Mouse (Mus musculus) retina, embryonic 14.5 days (tissue): ENCODE results near the gene Mapk1ip1.
A peak's percentile ranks its signal among the peaks of the same experiment; 100 is the strongest.

Experiments
- DNase-seq: peaks from one replicate; pipeline ENCODE4 v3.0.0-alpha.2; 2015; ENCODE audit warnings: low spot score

The Mapk1ip1 gene

DNA sequence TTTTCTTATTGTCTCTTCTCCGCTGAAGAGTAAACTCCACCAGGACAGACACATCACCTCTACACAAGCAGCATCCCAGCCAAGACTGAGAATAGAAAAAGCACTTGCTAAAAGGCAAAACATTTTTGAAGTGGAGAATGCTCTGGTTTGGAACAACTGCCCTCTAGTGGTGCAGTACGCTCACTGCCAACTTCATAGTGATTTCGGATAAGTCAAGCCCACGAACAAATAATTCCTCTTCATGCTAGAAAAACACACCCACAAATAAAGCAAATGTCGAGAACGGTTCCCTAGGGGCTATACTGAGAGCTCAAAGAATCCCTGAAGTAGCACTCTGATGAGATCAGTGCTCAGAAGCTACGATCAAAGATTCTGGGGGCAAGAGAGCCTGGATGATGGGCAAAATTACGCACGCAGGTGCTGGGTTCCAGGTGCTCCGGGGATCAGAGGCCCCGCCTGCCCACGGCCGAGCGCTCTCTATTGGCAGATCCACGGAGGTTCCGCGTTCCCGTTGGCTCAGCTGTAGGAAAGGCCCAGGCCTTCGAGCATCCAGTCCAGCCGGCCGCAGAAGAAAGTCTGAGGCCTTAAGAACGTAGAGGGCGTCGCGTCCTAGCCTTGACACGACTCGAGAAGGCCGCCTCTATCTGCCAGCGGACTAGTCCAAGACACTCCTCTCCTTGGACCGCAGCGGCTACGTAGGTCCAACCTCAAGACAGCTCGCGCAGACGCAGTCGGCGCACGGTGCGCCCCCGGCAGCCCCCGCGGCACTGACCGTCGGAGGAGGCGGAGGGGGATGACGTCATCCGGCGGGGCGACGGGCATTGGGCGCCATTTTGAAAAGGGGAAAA, at the start of gene Mapk1ip1, which contains the start of gene Ppp2r2d:
Gene Mapk1ip1, minus strand, starts transcription at position 730 of the 848 bp plus-strand sequence.
Gene Ppp2r2d, plus strand, starts transcription at position 536 of the 848 bp plus-strand sequence.
- peak; percentile 97 for DNase-seq

DNA sequence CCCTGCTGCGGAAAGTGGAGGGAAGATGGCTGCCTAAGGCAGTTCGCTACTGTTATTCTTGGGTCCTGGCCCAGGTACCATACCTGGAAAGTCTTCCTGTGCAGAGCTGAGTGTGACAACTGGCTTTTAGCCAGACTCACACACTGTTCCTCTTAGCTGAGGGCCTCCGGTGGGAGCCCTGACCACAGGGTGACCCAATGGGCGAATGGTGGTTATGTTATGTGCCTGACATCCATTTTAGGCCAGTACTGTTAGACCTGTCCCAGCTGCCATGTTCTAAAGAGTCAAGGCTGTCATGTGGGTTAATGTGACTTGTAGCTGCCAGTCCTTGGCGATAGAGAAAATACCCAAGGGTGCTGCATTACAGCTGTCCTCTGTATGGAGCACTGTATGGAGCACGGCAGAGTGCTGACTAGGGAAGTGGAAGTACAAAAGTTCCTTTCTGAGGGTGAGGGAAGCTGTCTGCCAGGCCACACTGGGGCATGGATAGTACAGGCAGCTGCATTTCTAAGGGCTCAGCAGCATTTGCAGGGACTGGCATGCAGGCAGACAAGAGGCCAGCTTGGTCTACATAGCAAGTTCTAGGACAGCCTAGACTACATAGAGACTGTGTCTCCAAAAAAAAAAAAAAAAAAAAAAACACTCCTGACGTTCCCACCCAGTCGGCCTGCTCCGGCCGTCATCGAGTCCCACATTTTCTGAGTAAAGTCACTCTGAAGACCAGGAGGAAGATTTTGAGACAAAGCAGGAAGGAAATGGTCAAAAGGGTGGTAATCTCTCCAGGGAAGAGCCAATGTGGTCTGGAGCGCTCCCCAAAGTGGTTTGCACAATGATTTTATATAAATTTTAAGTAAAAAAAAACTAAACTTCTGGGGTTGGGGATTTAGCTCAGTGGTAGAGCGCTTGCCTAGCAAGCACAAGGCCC, 39.6 kb upstream of the Mapk1ip1 start:
- DNase-seq, result no peak

DNA sequence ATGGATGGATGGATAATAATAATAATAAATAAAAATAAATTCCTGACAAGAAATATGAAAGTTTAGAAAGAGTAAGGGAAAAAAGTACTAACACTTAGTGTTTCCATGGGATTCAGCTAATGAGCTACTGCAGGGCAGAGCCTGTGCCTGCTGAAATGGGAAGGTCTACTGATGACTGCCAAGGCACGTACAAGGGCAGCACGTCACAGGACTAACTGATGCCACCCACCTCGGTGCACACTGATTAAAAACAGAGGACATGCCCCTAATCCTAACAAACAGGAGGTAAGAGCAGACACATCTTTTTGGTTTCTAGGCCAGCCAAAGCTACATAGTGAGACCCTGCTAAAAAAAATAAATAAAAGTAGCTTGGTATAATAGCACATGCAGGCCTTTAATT, 37.7 kb upstream of the Mapk1ip1 start:
- no peak for DNase-seq

DNA sequence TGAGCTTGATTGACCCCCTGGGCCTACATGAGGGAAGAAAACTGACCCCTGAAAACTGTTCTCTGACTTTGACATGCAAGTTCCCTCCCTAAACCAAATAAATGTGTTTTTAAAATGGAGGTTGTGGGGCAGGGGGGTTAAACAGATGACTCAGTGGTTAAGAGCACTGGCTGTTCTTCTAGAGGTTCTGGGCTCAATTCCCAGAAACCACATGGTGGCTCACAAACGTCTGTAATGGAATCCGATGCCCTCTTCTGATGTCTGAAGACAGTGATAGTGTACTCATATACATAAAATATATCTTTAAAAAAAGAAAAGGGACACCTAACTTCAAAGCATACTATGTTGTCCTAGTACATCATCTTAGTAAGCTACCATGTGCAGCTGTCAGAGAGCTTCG, 29.0 kb upstream of the Mapk1ip1 start:
- DNase-seq, result no peak

DNA sequence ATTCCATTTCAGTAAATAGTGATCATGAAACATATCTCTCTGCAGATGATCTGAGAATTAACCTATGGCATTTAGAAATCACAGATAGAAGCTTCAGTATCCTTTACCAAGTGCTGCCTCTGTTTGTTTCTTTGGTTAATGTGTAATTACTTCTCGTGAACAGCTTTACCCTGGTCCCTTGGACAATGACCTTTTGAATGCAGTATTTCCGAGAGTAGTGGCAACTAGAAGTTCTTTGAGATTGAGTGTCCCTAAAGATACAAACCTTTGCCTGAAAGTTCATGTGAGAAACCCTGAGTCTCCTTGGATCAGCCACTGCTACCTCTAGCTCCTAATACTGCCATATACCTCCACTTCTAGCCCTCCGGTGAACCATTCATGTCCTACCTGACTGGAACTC, 26.9 kb upstream of the Mapk1ip1 start:
- no peak for DNase-seq

DNA sequence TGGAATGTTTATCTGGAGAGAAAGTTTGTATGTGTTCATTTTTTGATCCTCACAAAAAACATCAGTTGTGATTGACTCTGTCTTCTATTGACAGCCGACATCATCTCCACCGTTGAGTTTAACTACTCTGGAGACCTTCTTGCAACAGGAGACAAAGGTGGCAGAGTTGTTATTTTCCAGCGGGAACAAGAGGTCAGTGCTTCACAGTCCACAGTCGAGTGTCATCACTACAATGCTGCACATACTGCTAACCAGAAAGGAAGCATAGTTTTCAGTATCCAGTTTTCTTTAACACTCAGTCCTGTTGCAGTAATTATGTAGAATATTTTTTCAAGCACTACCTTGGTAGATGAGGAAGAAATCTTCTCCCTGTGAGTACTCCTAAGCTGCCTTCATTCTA, 22.2 kb upstream of the Mapk1ip1 start:
- DNase-seq, result no peak

DNA sequence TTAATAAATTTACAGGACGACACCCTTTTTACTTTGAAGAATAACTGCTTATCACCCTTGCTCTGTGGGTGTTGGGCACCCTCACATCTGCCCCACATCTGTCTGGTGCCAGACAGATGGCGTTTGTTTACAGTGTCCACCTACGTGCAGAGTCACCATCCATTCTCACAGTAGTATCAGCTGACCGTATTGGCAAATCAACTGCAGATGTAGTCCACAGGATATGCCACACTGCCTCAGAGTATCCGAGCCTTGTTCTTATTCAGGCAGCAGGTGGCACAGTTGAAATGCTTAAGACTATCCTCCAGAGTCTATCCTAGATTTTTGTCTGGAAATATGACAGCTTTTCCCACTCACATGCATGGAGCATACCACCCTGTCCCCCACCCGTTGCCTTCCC, 21.2 kb upstream of the Mapk1ip1 start:
- no peak for DNase-seq

DNA sequence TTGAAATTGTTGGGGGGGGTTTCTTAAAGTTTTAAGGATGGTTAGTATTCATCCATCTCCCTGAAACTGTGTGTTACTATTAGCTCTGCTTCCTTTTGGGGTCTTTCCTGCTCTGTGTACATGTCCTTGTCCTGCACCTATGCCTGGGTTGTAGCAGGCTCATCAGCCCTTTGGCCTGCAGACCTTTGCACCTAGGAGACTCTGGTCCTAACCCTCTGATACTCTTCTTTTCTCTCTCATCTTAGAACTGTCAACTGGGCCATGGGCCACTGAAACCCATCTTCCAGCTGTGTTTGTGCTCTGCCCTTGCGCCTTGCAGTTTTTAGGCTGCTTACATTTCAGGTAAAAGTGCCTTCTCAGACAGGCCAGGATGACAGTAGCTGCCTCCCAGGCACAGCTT, 18.7 kb upstream of the Mapk1ip1 start:
- DNase-seq, result no peak

DNA sequence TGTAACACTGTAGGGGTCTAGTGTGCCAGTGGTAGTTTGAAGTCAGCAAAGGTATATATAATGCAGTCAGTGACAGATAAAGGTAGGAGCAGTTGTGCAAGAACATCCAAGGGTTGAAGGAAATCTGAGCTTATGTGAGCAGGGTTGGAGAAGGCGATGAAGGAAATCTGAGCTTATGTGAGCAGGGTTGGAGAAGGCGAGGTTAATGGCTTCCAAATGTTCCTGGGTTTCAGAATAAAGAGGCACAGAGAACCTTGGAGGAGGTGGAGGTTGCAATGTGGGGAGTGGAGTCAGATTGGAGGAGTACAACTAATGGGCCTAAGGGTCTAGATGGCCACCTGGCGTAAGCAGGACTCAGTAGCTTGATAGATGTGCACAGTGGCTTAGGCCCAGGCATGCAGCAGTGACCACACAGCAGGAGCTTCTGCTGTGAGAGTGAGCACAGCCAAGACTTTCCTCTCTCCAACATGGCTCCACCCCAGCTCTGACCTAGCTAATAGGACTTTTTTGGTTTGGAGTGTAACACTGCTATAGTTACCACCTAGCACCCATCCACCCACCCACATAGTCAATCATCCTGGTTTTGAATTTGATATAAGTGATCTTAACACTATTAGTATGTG, 18.0 kb upstream of the Mapk1ip1 start:
- DNase-seq, result no peak

DNA sequence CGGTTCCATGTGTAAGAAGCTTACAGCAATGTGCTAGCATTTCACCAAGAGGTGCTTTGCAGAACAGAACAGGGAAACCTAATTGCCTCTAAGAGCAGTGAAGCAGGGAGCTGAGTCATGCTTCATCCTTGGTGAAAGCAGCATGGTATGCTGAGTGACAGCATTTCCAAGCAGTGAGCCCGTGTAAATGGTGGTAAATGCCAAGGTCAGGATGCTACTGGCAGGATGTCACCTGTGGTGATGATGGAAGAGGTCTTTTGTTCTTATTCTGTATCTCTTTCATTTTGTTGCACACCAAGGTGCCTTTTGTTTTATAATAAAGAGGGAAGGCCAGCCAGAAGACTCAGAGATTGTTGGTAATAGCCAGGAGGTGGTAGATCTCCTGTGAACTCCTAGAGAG, 10.6 kb upstream of the Mapk1ip1 start:
- DNase-seq, result no peak

DNA sequence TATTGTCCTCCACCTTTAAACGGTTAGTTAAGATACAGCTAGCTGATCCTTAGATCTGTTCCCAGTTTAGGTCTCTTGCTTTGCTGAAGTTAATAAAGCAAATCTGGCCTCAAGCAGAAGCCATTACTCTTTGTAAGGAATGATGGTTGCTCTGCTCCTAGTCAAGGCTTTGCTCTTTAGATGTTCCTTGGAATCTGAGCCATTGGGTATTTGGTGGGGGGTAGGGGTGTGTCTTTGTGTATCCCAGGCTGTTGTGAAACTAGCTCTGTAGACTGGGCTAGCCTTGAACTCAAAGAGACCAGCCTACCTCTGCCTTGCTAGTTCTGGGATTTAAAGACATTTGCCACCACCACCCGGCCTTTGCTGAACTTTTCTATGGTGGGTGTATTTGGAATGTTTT, 8.1 kb upstream of the Mapk1ip1 start:
- DNase-seq, result no peak

DNA sequence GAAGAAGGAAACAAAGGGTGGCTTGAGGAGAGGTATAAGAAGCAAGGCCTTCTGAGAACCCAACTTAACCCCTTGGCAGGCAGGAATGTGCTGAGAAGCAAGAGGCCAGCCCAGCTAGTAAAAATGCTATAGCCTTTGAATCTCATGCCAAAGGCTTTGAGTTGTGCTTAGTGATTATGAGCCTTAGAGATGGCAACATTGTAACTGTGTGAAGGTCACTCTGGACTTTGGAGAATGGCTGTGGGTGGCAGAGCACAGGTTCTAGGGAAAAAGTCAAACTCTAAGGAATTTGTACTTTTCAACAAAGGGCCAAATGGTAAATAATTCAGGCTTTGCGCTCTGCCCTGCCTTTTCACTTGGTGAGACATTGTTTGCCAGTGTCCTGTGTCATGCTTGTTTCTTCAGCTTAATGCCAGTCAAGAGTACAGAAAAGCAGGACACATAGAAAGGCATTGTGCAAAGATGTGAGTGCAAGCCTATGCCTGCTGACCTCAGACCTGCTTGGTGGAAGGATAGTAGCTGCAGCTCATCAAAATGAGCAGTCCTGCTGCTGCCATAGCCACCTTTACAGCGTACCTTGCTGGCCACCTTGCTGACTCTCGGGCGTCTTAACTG, 7.5 kb upstream of the Mapk1ip1 start:
- DNase-seq, result no peak

DNA sequence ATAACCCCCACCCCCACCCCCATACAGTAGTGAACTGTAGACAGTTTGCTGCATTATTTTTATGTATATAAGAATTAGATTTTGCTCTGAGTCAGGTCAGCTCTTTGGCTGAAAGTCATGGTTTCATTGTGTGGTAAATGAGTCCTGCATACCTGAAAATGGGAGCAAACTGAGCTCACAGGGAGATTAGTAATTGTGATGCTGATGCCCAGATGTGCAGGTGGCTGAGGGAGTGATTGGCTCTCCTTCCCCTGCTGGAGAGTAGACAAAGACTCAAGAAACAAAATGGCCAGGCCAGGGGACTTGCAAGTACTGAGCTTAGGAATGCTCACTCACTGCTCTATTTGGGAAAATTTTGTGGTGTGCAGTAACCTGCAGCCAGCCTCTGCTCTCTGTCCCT, 4.0 kb upstream of the Mapk1ip1 start:
- DNase-seq, result no peak

DNA sequence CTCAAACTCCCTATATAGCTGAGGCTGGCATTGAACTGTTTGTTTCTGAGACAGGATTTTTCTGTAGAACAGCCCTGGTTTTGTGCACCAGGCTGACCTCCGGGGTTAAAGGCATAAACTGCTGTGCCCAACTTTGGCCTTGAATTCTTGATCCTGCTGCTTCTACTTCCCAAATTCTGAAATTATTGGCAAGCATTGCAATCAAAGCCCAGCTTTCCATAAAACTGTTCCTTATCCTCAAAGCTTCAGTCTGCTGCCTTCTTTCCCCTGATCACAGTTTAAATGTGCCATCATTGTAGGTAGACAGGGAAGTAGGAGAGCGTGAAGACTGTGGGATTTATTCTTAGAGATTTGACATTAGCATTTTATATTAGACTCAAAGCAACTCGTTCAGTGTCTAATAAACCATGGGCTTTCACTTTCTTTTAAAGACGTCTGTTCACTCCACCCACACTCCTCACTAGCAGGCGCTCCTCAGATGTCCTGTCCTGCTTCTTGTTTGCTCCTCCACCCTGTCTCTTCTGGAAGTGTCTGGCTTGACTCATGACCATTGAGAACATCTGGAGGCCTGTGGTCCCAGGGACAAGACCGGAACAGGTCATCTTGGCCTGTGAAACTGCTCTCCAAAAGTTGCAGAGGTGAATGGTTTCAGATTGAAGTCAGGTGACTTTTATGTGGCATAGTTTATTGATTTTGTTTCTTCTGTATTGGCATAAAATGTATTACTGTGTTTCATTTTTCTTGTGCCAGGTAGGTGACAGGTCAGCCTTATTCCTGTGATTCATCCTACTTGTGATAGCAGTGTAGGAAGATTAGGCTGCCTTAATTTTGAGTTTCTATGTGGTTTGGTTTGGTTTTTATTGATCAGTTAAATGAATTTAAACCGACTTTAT, 2.2 kb upstream of the Mapk1ip1 start:
- no peak for DNase-seq

DNA sequence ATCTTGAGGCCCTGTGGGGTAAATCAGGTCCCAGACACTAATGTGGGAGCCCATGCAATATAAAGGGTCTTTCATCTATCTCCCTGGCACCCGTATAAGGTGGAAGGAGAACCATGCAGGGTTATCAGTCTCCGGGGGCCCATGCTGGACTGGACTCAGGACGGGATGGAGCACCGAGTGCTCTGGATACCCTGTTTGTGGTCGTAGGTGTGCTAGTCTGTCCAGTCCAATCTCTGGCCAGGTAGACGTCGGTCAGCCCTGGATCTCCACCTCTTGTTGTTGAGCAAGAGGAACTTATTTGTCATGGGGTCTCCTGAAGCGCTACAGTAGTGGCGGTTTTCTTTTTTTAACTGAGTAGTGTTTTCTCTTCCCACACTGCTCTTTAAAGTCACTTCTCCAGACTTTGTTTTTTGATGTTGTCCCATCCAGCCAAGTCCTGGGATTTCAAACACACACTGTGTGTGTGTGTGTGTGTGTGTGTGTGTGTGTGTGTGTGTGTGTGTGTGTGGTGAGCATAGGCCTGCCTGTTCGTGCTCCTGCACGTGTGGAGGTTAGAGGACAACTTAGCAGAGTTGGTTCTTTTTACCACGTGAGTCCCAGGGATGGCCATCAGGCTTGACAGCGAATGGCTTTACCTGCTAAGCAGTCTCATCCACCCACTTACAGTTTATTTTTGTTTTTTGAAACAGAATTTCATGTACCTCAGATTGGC, 1.4 kb upstream of the Mapk1ip1 start:
- DNase-seq, result no peak

DNA sequence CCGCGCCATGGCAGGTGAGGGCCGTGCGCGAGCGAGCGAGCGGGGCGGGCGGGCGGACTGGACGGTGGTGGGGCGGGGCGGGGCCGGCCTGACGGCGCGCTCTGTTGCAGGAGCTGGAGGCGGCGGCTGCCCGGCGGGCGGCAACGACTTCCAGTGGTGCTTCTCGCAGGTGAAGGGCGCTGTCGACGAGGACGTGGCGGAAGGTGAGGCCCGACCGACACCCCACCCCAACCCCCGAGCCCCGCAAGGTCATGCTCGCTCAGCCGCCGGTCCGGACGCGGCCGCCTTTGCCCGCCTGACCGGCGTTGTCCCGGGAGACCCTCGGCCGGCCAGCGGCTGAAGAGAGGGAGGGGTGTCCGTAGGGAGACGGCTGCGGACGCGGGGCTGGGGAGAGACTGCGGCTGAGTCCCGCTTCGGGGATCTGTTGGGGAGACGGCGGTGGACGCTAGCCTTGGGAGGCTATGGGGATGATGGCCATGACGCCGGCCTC, 474 bp upstream of the Mapk1ip1 start:
- DNase-seq, result no peak

DNA sequence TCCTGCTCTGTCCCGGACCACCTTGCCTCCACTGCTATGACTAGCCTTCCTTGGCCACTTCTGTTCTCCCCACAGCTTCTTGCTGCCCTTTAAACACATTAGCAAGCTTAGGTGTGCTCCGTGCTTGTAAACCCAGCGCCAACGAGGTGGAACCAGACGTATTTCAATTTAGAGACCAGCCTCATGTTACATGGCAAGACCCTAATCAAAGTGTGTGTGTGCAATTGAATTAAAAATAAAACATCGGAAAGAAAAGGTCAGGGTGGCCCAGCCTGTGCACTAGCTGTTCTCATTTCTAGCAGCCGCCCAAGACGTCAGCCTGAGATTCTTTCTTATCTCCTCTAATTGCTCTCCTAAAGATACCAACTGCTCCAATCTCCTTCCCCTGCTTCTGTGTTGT, 962 bp downstream of the Mapk1ip1 start:
- no peak for DNase-seq

DNA sequence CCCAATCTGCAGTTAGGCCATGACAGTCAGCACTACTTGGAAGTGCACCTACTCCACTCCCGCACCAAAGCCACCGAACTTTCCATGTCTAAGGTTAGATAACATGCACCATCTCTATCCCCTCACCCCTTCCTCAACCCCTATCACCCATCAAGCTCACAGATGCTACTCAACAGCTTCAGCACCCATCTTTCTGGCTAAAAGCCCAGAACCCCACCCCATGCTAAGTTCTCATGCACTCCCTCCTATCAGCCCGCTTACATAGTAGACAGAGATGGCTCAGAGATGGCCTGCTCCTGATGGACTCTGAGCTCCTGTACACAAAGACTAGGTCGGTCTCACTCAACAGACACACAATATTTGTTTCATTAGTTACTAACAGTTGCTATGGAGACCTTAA, 2.7 kb downstream of the Mapk1ip1 start:
- no peak for DNase-seq

DNA sequence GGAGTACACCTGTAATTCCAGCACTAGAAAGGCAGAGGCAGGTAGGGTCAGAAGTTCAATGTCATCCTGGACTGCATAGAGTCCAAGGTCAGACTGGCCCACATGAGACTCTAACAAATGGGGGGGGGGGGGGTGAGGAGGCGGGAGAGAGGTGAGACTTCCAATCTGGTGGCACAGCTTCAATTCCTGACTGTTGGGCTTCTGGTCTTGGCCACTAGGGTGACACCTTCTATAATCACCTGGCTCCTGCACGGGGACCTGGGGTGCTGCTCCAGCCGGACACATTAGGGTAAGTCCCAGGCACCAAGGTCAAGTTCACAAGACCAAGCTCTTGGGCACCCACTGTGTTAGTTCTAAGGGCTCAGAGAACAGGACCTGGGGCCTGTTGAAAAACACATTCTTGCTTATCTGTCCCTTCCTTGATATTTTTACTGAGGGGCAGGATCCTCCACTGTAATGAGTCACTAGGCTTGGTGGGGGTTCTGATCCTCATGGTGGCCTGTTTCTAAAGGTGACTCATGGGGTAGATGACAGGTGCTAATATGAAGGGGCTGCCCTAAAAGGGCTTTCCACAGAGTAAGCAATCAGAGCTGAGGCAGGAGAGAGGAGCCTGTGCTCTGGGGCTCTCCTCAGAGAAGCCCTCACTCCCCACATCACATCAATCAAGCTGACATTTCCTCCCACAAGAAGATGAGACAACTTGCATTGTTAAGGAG, 4.5 kb downstream of the Mapk1ip1 start:
- DNase-seq, result no peak

DNA sequence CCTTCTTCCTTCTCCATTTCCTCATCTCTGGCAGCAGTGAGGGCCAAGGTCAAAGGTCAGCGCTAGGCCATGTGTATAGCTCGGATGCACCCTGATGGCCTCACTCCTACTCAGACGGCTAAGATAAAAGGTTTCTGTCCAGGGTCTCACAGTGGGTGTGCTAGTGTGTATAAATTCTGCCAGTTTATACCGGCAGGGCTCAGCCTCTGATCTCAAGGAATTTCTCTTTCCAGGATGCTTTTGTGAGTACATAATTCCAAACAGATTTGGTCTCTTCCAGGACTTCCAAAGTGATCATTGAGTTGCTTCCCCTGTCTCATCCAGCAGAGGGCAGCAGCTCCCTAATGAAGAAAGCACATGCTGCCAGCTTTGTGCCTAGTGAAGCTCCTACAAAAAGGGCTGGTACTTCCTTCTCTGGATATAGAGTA, 5.5 kb downstream of the Mapk1ip1 start:
- DNase-seq, result peak; percentile 87
